Mouse (Mus musculus): Measurements from ENCODE around the gene Park7. TPM values are rescaled to one million over a fixed set of nuclear protein-coding genes. Genes with fewer than 3 reads are reported as not detected.
A peak's percentile ranks its signal among the peaks of the same experiment; 100 is the strongest.

The Park7 gene
- polyA plus RNA-seq, 1 experiment from 2014 or later: 419 TPM

DNA sequence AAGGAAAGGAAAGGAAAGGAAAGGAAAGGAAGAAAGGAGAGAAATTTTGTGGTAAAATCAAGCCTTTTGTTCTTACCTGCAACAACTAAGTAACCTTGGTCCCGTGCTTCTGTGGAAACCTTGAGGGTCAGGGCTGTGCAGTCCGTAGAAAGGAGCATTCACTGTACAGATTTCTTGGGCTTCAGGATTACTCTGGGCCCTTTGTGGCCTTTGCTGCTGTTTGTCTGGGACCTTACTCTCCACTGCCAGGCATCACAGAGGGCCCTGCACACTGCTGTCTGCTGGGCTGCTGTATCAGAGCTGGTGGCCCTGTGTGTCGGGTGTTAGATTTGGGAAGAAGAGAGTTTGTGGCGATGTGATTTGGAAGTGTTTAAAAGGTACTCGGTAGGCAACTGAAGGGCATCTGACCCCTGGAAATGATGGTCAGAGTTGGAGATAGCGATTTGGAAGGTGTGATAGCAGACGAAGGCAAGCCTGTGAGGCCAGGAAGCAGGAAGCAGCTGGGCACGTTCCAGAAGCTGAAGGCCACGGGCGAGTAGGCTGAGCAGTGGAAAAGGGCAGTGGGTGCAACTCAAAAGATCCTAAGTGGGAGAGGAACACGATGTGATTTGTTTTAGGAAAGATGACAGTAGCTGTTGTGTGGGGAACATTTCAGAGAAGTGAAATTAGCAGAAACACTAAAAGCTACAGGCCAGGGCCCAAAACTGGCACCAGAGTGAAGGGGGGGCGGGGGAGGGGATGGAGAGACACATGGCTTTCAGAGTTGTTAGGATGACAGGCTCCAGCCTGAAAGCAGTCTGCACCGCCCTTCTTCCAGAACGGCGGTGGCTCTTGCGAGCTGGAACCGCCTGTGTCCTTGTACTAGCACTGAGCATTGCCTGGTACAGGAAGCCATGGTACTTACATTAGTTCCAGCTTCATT, 44.7 kb downstream of the Park7 start:
- Histone ChIP-seq H3K9ac (ENCODE audit: low read depth, low read length) (no peak overlapping the region), H3K4me3 (replicated peaks; ENCODE audit: low read depth, low read length) (no peak overlapping the region), H3K27ac (peak overlapping the region; percentile 42), H3K27me3 (ENCODE audit: insufficient read depth, low read length) (no peaks in the 10 kb centered on the region), H3K9me3 (replicated peaks; ENCODE audit: low read length) (no peaks in the 10 kb centered on the region), H3K36me3 (ENCODE audit: insufficient read depth, low read length) (peaks cover 30% of the 10 kb centered on the region; the same call in 1 of the 2 replicates), H3K4me2 (ENCODE audit: low read length) (no peak overlapping the region), H3K4me1 (replicated peaks; ENCODE audit: insufficient read depth, low read length) (peaks cover 26% of the 10 kb centered on the region; the same call in 1 of the 2 replicates)
- no peak for DNase-seq (ENCODE audit: low spot score)
- ATAC-seq (replicated peaks; ENCODE audit: low FRiP score, low read depth): no peak
- WGBS: 51% methylated on average over 17 of the region's 17 CpGs
- no peak for TF ChIP-seq CTCF (IDR thresholded peaks at IDR 0.05; ENCODE audit: low read depth)

DNA sequence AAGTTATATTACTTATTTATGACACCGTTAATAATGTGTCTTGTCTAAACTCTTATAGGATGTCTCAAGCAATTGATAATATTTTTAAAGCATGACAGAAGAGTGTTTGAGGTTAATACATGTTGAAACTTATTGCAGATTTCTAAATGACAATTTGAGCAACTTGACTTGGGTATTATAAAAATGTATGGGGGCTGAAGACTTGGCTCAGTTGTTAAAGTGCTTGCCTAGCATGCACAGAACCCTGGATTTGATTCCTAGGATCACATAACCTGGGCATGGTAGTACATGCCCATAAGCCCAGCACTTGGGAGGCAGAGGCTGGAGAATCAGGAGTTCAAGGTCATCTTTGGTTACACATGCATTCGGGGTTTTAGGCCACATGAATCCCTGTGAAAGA, 45.4 kb downstream of the Park7 start:
- whole genome bisulfite sequencing: 66% methylated on average over 2 of the region's 2 CpGs
- Histone ChIP-seq H3K36me3 (ENCODE audit: insufficient read depth, low read length) (peaks cover 30% of the 10 kb centered on the region; the same call in 1 of the 2 replicates), H3K27me3 (ENCODE audit: insufficient read depth, low read length) (no peaks in the 10 kb centered on the region), H3K4me1 (replicated peaks; ENCODE audit: insufficient read depth, low read length) (peaks cover 26% of the 10 kb centered on the region; the same call in 1 of the 2 replicates), H3K9ac (ENCODE audit: low read depth, low read length) (no peak overlapping the region), H3K9me3 (replicated peaks; ENCODE audit: low read length) (no peaks in the 10 kb centered on the region), H3K27ac (no peak overlapping the region), H3K4me3 (replicated peaks; ENCODE audit: low read depth, low read length) (no peak overlapping the region), H3K4me2 (ENCODE audit: low read length) (no peak overlapping the region)
- no peak for ATAC-seq (replicated peaks; ENCODE audit: low FRiP score, low read depth)
- no peak for TF ChIP-seq CTCF (IDR thresholded peaks at IDR 0.05; ENCODE audit: low read depth)
- no peak for DNase-seq (ENCODE audit: low spot score)

DNA sequence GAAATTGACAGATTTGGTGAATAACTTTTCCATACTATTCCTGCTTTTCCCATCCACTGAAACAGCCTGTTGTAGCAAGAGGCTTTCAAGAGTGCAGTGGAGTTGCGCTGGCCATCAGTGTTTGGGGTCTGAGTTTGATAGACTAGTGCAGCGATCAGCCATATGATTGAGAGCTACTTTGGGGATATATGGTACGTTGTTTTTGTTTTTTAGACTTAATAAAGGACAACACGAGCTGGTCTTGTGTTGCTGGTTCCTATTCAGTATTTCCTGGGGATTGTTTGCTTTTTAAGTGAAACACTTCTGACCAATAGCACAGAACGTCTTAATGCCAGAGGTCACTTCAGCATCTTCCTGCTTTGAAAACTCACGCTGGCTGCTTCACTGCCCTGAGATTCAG, 46.1 kb downstream of the Park7 start:
- TF ChIP-seq CTCF (IDR thresholded peaks at IDR 0.05; ENCODE audit: low read depth): no peak
- H3K4me3 ChIP-seq (replicated peaks; ENCODE audit: low read depth, low read length): no peak overlapping the region
- ATAC-seq (replicated peaks; ENCODE audit: low FRiP score, low read depth) (no peak), DNase-seq (ENCODE audit: low spot score) (no peak)
- H3K9ac ChIP-seq (ENCODE audit: low read depth, low read length): no peak overlapping the region
- H3K4me2 ChIP-seq (ENCODE audit: low read length): no peak overlapping the region
- no peaks in the 10 kb centered on the region for H3K9me3 ChIP-seq (replicated peaks; ENCODE audit: low read length)
- H3K36me3 ChIP-seq (ENCODE audit: insufficient read depth, low read length): peaks cover 30% of the 10 kb centered on the region; the same call in 1 of the 2 replicates
- H3K27me3 ChIP-seq (ENCODE audit: insufficient read depth, low read length): no peaks in the 10 kb centered on the region
- 72% methylated on average over 6 of the region's 6 CpGs for WGBS
- H3K4me1 ChIP-seq (replicated peaks; ENCODE audit: insufficient read depth, low read length): peaks cover 26% of the 10 kb centered on the region; the same call in 1 of the 2 replicates
- H3K27ac ChIP-seq: no peak overlapping the region

DNA sequence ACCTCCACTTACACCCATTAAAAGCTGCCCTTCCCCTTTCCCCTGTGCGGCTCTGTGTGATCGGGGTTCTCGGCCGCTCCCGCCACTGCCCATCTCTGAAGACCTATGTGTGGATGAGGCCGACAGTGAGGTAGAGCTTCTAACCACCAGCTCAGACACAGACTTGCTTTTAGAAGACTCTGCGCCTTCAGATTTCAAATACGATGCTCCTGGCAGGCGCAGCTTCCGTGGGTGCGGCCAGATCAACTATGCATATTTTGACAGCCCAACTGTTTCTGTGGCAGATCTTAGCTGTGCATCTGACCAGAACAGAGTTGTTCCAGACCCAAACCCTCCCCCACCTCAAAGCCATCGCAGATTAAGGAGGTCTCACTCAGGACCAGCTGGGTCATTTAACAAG, 47.7 kb downstream of the Park7 start:
- no peak for DNase-seq (ENCODE audit: low spot score)
- Histone ChIP-seq H3K4me1 (replicated peaks; ENCODE audit: insufficient read depth, low read length) (peaks cover 20% of the 10 kb centered on the region; the same call in 1 of the 2 replicates), H3K27me3 (ENCODE audit: insufficient read depth, low read length) (no peaks in the 10 kb centered on the region), H3K9ac (ENCODE audit: low read depth, low read length) (no peak overlapping the region), H3K9me3 (replicated peaks; ENCODE audit: low read length) (no peaks in the 10 kb centered on the region), H3K27ac (no peak overlapping the region), H3K4me3 (replicated peaks; ENCODE audit: low read depth, low read length) (no peak overlapping the region), H3K36me3 (ENCODE audit: insufficient read depth, low read length) (peaks cover 30% of the 10 kb centered on the region; the same call in 1 of the 2 replicates), H3K4me2 (ENCODE audit: low read length) (no peak overlapping the region)
- TF ChIP-seq CTCF (IDR thresholded peaks at IDR 0.05; ENCODE audit: low read depth): no peak
- ATAC-seq (replicated peaks; ENCODE audit: low FRiP score, low read depth): 0 out of 2 replicates have a peak, but pooled peaks have one; percentile 11
- WGBS: 87% methylated on average over 10 of the region's 12 CpGs

DNA sequence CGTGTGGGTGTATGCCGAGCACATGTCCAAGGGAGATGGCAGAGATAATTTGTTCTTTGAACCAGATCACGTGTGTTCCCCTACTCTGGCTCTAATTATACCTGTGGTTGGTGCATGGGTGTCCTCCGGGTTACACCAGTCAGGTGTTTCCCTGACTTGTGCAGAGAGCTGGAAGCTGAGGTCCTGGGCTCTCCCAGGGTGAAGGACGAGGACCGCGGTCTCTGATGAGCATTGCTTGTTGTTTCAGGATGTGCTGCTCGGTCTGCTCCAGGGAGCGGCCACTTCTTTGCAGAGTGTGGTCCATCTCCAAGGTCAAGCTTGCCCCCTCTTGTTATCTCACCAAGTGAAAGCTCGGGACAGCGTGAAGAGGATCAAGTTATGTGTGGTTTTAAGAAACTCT, 48.2 kb downstream of the Park7 start:
- Histone ChIP-seq H3K9me3 (replicated peaks; ENCODE audit: low read length) (no peaks in the 10 kb centered on the region), H3K4me3 (replicated peaks; ENCODE audit: low read depth, low read length) (no peak overlapping the region), H3K4me1 (replicated peaks; ENCODE audit: insufficient read depth, low read length) (peaks cover 16% of the 10 kb centered on the region; the same call in 1 of the 2 replicates), H3K27ac (no peak overlapping the region), H3K36me3 (ENCODE audit: insufficient read depth, low read length) (peaks cover 30% of the 10 kb centered on the region; the same call in 1 of the 2 replicates), H3K4me2 (ENCODE audit: low read length) (no peak overlapping the region), H3K9ac (ENCODE audit: low read depth, low read length) (no peak overlapping the region), H3K27me3 (ENCODE audit: insufficient read depth, low read length) (no peaks in the 10 kb centered on the region)
- DNase-seq (ENCODE audit: low spot score): no peak
- 0 out of 2 replicates have a peak, but pooled peaks have one; percentile 6 for ATAC-seq (replicated peaks; ENCODE audit: low FRiP score, low read depth)
- TF ChIP-seq CTCF (IDR thresholded peaks at IDR 0.05; ENCODE audit: low read depth): no peak
- 86% methylated on average over 11 of the region's 11 CpGs for WGBS

DNA sequence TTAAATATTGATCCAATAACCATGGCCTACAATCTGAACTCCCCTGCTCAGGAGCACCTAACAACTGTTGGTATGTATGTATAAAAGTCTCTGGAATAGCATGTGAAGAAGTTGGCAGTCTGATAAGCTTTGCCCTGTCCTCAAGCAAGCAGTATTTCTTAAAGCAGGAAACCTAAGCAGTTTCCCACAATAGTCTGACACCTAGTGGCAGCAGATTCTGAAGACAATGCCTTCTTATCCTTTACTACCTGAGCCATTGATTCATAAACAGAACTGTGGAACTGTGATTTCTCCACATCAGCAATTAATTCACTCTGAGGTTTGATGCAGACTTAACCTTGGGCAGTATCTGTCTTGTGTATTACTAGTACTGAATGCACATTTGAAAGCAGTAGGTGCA, 48.9 kb downstream of the Park7 start:
- Histone ChIP-seq H3K9me3 (replicated peaks; ENCODE audit: low read length) (no peaks in the 10 kb centered on the region), H3K27ac (no peak overlapping the region), H3K36me3 (ENCODE audit: insufficient read depth, low read length) (peaks cover 30% of the 10 kb centered on the region; the same call in 1 of the 2 replicates), H3K4me3 (replicated peaks; ENCODE audit: low read depth, low read length) (no peak overlapping the region), H3K4me1 (replicated peaks; ENCODE audit: insufficient read depth, low read length) (peaks cover 10% of the 10 kb centered on the region; the same call in 1 of the 2 replicates), H3K9ac (ENCODE audit: low read depth, low read length) (no peak overlapping the region), H3K27me3 (ENCODE audit: insufficient read depth, low read length) (no peaks in the 10 kb centered on the region), H3K4me2 (ENCODE audit: low read length) (no peak overlapping the region)
- ATAC-seq (replicated peaks; ENCODE audit: low FRiP score, low read depth) (no peak), DNase-seq (ENCODE audit: low spot score) (peak; percentile 72)
- peak; percentile 77 for TF ChIP-seq CTCF (IDR thresholded peaks at IDR 0.05; ENCODE audit: low read depth)

All from kidney, postnatal 0 days (tissue).